25 mouse cellular contexts compared by ENCODE assay signal in genomic region chr19:44447927-44448326, GRCm38 (mm10). TPM values are rescaled to one million over a fixed set of nuclear protein-coding genes. Genes with fewer than 3 reads are reported as not detected.
DNase-seq lines count a peak whose midpoint lies in the region; ATAC-seq lines count a peak whose summit lies in the region.
"Had no signal": no experiment of that assay in that cellular context is flagged by ENCODE, and none has a peak within 500 bp of the region (broad histone marks: within the 10 kb centered on the region; RNA-seq: fewer than 3 reads in every experiment).

No protein-coding gene starts in this region.

- no peaks in the 10 kb centered on the region for H3K36me3 ChIP-seq in kidney, embryonic 14.5 days (ENCODE audit: control insufficient read depth, insufficient read depth, low read length)
- H3K36me3 ChIP-seq: embryonic facial prominence, embryonic 13.5 days; embryonic facial prominence, embryonic 15.5 days; forebrain, embryonic 15.5 days; G1E had no signal

- H3K27me3 ChIP-seq in kidney, embryonic 14.5 days (ENCODE audit: control insufficient read depth, insufficient read depth, low read length), result no peaks in the 10 kb centered on the region
- H3K27me3 ChIP-seq: embryonic facial prominence, embryonic 13.5 days; embryonic facial prominence, embryonic 15.5 days; forebrain, embryonic 13.5 days; forebrain, embryonic 15.5 days had no signal

- H3K9me3 ChIP-seq in kidney, embryonic 14.5 days (ENCODE audit: control insufficient read depth, low read length), result no peaks in the 10 kb centered on the region
- H3K9me3 ChIP-seq: embryonic facial prominence, embryonic 13.5 days; embryonic facial prominence, embryonic 15.5 days; forebrain, embryonic 13.5 days; forebrain, embryonic 15.5 days; G1E had no signal

- no peaks in the 10 kb centered on the region for H3K4me1 ChIP-seq in kidney, embryonic 14.5 days (ENCODE audit: control insufficient read depth, insufficient read depth, low read length)
- H3K4me1 ChIP-seq: embryonic facial prominence, embryonic 13.5 days; embryonic facial prominence, embryonic 15.5 days; forebrain, embryonic 13.5 days; forebrain, embryonic 15.5 days had no signal

- peak; percentile 5 for DNase-seq in kidney, adult 11 months
- DNase-seq in adipocyte (ENCODE audit: low spot score), result peak; percentile 97
- DNase-seq in fat pad, adult 2 months (ENCODE audit: extremely low read depth, low read depth, low spot score), result peak; percentile 68
- no peak for DNase-seq in right cerebral cortex, postnatal 10 days (ENCODE audit: low spot score in 2 of 2)
- DNase-seq: adrenal gland, adult 2 months; adrenal gland, postnatal 10 days; adrenal gland, postnatal 25 days; B cell, adult 2 months; cerebellum, adult 11-12 months; cerebellum, adult 8-10 months; cerebellum, adult 9-11 months; cerebellum, postnatal 14 days; cerebellum, postnatal 36 days; embryo, embryonic 11 days; forebrain, postnatal 0 days had no signal

- no peak for ATAC-seq in kidney, embryonic 14.5 days (ENCODE audit: low FRiP score, low TSS enrichment)
- ATAC-seq: activated CD4-positive, CD25-positive, alpha-beta regulatory T cell, adult 4 months; CD4-positive, CD25-positive, alpha-beta regulatory T cell, adult 4 months; forebrain, embryonic 13.5 days; forebrain, embryonic 15.5 days; forebrain, postnatal 0 days; Patski had no signal

- H3K4me3 ChIP-seq in kidney, embryonic 14.5 days (ENCODE audit: low read length), result no peak overlapping the region
- H3K4me3 ChIP-seq: embryonic facial prominence, embryonic 13.5 days; embryonic facial prominence, embryonic 15.5 days; erythroblast, embryonic 14.5 days; forebrain, embryonic 13.5 days; forebrain, embryonic 15.5 days had no signal

- no peak overlapping the region for H3K27ac ChIP-seq in kidney, embryonic 14.5 days (ENCODE audit: low read depth, low read length)
- H3K27ac ChIP-seq: embryonic facial prominence, embryonic 13.5 days; embryonic facial prominence, embryonic 15.5 days; forebrain, embryonic 13.5 days; forebrain, embryonic 15.5 days had no signal

- 83% methylated on average over 4 of the region's 4 CpGs for WGBS in kidney, embryonic 14.5 days

- no peak overlapping the region for H3K4me2 ChIP-seq in kidney, embryonic 14.5 days (replicated peaks; ENCODE audit: low read depth, low read length)
- H3K4me2 ChIP-seq: embryonic facial prominence, embryonic 13.5 days; embryonic facial prominence, embryonic 15.5 days; forebrain, embryonic 13.5 days; forebrain, embryonic 15.5 days had no signal

- no peak overlapping the region for H3K9ac ChIP-seq in kidney, embryonic 14.5 days (ENCODE audit: low read depth, low read length)
- H3K9ac ChIP-seq: embryonic facial prominence, embryonic 13.5 days; embryonic facial prominence, embryonic 15.5 days; forebrain, embryonic 13.5 days; forebrain, embryonic 15.5 days; forebrain, postnatal 0 days had no signal

RNA-seq across cellular contexts. Expression of gene Scd1, which starts 40.2 kb away (rescaled TPM):
- polyA plus RNA-seq in kidney, embryonic 14.5 days (2014; fragmentation: Nextera tagmentation; extraction: Ambion mirVana), result 2.7 and 5.2 TPM in 2 replicates

RNA-seq across cellular contexts. Expression of gene Wnt8b, which starts 45.3 kb away (rescaled TPM):
- polyA plus RNA-seq in kidney, embryonic 14.5 days (2014; fragmentation: Nextera tagmentation; extraction: Ambion mirVana), result 3.5 and 4.5 TPM in 2 replicates
- polyA plus RNA-seq: activated CD4-positive, CD25-positive, alpha-beta regulatory T cell, adult 4 months; CD4-positive, CD25-positive, alpha-beta regulatory T cell, adult 4 months; embryonic facial prominence, embryonic 15.5 days; erythroblast, embryonic 14.5 days; G1E had no signal

Comparison
In these comparisons a context has a peak if more than half of its experiments do, and no peak if none do; other contexts are left out.
1. DNase-seq: peak in kidney, adult 11 months (single experiment), adipocyte (single experiment) and fat pad, adult 2 months (single experiment); none in right cerebral cortex, postnatal 10 days (0 of 2).